Mouse (Mus musculus): Measurements from ENCODE around the gene Il17rd. TPM values are rescaled to one million over a fixed set of nuclear protein-coding genes. Genes with fewer than 3 reads are reported as not detected.

Il17rd gene
- total RNA-seq, 2 experiments from 2014 or later, result 2.7 to 2.8 TPM

GRCm38 (mm10) chr14:27130676-27131075, 91.9 kb downstream of the Il17rd start:
- intact Hi-C loops (cut with DNase I), result no loop called here
- no peak for DNase-seq (ENCODE audit: low spot score in 2 of 2)

DNA sequence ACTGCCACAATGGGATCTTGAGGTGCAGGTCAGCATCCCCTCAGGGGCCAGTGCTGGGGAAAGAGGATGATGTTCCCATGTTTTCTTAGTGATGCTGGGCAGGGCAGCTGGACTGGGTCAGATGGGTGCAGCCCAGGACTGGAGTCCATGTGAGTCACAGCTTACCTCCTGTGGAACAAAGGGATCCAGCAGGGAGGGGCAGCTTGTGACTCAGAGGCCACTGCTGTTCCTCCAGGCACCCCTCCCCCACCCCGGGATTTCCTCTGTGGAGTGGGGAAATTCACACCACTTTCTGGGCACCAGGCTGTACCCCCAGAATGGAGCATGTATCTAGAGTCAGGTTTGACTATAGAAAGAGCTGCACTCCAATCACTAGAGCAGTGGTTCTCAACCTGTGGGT, 92.8 kb downstream of the Il17rd start:
- intact Hi-C loops (cut with DNase I), result no loop called here
- DNase-seq (ENCODE audit: low spot score in 2 of 2), result no peak

DNA sequence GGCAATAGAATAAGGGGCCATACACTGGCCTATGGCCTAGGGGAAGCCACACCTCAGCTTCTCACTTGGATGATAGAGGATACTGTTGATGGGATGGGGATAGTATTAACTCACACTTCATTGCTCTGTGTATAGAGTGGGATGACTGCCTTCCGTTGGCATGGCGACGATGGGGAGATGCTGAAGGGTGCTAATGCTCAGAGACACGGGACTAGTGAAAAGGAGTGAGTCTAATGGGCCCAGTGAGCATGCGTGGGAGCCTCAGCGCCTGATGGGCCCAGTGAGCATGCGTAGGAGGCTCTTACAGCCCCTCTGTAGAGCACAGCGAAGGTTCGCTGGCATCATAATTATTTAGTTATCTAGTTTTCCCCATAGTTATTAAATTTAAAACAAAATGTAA, 100.2 kb downstream of the Il17rd start:
- peak in 1 of 2 experiments; percentile 32 for DNase-seq (ENCODE audit: low spot score in 2 of 2)
- intact Hi-C loops (cut with DNase I), result no loop called here

DNA sequence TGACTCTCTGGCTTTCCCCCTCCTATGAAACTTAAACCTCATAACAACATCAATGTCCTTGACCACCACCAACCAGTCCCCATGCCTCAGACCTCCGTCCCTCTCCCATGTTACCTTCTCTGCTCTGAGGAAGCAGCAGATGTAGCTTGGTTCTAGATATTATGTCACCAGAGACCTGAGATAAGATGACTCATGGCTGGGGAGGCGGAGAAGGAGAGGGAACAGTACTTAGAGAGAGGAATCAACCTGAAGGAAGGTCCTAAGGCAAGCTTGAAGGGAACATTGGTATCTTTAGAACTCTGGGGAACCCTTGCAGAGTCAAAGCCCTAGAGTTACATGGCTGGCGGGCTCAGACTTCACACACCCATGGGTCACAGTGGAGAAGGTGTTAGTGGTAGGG, 101.2 kb downstream of the Il17rd start:
- intact Hi-C loops (cut with DNase I), result no loop called here
- DNase-seq (ENCODE audit: low spot score in 2 of 2), result peak in 1 of 2 experiments; percentile 51

DNA sequence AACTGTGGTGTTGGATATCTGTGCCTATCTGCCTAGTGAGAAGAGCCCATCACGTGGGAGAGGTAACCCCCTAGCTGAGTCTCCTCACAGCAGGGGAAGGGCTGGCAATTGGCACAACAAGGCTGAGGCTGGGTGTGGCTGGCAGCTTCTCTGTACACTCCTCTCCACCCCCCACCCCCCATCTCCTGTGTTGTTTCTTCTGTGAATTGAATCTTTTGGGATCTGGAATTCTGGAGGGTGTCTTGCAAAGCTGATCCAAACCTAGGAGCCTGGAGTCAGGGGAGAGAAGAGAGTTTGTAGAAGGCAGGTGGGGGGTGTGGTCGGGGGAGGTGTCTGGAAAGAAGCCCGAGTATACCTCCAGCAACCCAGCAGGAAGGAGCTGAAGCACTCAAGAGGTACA, 102.7 kb downstream of the Il17rd start:
- intact Hi-C loops (cut with DNase I), result no loop called here
- DNase-seq (ENCODE audit: low spot score in 2 of 2), result no peak

DNA sequence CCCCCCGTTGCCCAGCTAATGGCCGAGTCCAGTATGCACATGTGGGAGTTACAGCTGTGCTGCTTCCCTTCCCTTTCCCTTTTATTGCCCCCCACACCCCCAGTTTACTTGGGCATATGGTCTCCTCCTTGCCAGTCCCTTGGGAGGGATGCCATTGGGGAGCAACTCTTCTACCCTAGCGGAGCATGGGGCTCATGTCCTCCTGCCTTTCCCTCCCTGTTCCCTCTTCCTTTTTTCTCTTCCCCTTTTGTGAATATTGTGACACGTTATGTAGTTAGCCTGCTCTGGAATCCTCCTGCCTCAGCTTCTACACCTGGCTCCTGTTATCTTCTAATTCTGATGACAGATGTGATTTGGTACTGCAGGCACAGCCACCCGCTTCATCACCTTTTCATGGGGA, 103.9 kb downstream of the Il17rd start:
- intact Hi-C loops (cut with DNase I), result no loop called here
- no peak for DNase-seq (ENCODE audit: low spot score in 2 of 2)

GRCm38 (mm10) chr14:27145171-27146045, 106.7 kb downstream of the Il17rd start:
- intact Hi-C loops (cut with DNase I), result no loop called here
- no peak for DNase-seq (ENCODE audit: low spot score in 2 of 2)

- intact Hi-C loops (cut with DNase I), result no loop called here
- no peak for DNase-seq (ENCODE audit: low spot score in 2 of 2)
Measured at GRCm38 (mm10) chr14:27147726-27148125, 109.0 kb downstream of the Il17rd start.

DNA sequence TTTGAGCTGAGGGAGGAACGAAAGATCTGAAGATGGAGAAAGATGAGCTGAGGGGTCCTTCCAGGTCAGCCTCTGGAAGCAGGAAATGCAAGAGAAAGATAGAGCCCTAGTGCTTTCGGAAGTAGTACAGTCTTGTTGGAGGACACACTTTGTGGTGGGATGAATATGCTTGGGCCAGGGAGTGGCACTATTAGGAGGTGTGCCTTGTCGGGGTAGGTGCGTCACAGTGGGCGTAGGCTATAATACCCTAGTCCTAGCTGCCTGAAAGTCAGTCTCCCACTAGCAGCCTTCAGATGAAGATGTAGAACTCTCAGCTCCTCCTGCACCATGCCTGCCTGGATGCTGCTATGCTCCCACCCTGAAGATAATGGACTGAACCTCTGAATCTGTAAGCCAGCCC, 110.7 kb downstream of the Il17rd start:
- intact Hi-C loops (cut with DNase I), result no loop called here
- no peak for DNase-seq (ENCODE audit: low spot score in 2 of 2)

- DNase-seq (ENCODE audit: low spot score in 2 of 2), result no peak
- intact Hi-C loops (cut with DNase I), result no loop called here
Measured at GRCm38 (mm10) chr14:27150011-27150640, 111.4 kb downstream of the Il17rd start.

GRCm38 (mm10) chr14:27151432-27151831, 112.7 kb downstream of the Il17rd start:
- intact Hi-C loops (cut with DNase I), result no loop called here
- no peak for DNase-seq (ENCODE audit: low spot score in 2 of 2)

GRCm38 (mm10) chr14:27155088-27155487, 116.3 kb downstream of the Il17rd start:
- no peak for DNase-seq (ENCODE audit: low spot score in 2 of 2)
- intact Hi-C loops (cut with DNase I), result no loop called here

DNA sequence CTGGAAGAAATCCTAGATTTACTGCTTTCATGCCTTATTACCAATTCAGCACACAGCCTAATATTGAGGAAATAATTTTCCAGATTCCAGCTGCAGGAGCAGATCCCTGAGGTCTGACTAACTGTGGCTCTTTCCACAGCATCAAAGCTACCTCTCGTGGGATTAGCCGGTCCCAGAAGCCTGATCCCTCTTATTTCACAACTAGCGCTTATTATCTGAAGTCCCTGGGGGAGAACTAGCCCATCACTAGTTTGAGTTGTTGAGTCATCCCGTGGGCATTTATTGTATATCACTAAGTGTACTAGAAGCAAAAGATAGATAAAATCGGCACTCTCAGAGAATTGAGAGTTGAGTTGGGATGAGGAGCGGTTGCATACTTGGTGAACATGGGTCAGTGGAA, 117.3 kb downstream of the Il17rd start:
- intact Hi-C loops (cut with DNase I), result no loop called here
- no peak for DNase-seq (ENCODE audit: low spot score in 2 of 2)

Other genes with a start within 250 kb of the Il17rd start
- gene Asb14, start 144.4 kb upstream of the Il17rd start, total RNA-seq (2021), result not detected
- gene Appl1, start 67.7 kb upstream of the Il17rd start, total RNA-seq (2021), result 10 to 100 TPM; 66.4 to 67.8 TPM
- not detected for gene Hesx1, start 44.5 kb upstream of the Il17rd start, total RNA-seq (2021)
- gene Arhgef3, start 76.0 kb downstream of the Il17rd start, total RNA-seq (2021), result 10 to 100 TPM; 61.9 to 62.2 TPM